Mouse (Mus musculus): Measurements from ENCODE around the gene Hps3. TPM values are rescaled to one million over a fixed set of nuclear protein-coding genes. Genes with fewer than 3 reads are reported as not detected.
"Not testable (repeated sequence)": the region's sequence is repeated elsewhere in the genome, so short reads cannot be mapped to it uniquely, and the experiment has no call there.

Gene Hps3
- polyA plus RNA-seq, 1 experiment, result 16.5 TPM

DNA sequence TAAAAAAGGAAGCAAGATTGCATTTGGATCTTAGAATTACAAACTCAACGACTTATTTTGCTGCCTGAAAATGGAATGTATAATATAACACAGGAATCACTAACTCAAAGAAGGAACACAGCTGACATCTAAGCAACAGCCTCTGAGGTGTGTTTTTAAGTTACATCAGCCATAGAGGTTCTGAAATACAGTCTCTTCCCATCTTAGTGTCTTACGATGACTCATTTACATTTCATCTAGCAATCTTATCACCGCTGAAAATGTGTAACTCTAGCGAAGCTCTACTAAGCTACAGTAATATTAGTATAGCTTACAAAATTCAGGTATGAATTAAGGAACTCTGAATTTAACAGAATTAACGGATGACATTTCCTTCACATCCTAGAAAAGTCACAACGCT lies 4.3 kb downstream of the Hps3 start:
- no peak overlapping the region for H3K4me3 ChIP-seq (ENCODE audit: insufficient read depth, low read length)
- TF ChIP-seq POLR2A (IDR thresholded peaks at IDR 0.05; ENCODE audit: low read depth, low read length) (no peak), CTCF (IDR thresholded peaks at IDR 0.05; ENCODE audit: borderline replicate concordance, insufficient read depth, low read length) (no peak)
- no peaks in the 10 kb centered on the region for H3K4me1 ChIP-seq (ENCODE audit: control insufficient read depth, insufficient read depth, low read length)
- H3K27ac ChIP-seq (ENCODE audit: insufficient read depth, low read length), result no peak overlapping the region

DNA sequence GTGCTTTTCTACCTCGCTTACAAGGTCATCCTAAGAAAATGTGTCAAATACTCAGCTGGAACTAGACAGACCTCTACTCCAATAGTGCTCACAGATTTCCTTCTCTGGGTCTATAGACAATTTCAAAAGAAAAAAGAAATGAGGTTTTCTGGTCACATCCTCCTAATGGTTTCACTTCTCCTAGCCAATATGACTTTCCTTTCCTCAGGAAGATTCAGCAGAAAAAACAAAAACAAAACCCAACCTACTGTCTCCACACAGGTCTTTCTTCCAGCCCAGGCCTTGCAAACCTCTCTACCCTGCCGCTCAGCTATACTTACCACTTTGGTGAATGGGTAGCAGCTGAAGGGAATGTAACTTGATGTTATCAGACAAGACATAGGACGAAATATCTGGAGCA lies 6.5 kb downstream of the Hps3 start:
- no peak for TF ChIP-seq CTCF (IDR thresholded peaks at IDR 0.05; ENCODE audit: borderline replicate concordance, insufficient read depth, low read length)
- no peak for TF ChIP-seq POLR2A (IDR thresholded peaks at IDR 0.05; ENCODE audit: low read depth, low read length)
- Histone ChIP-seq H3K4me3 (ENCODE audit: insufficient read depth, low read length) (no peak overlapping the region), H3K4me1 (ENCODE audit: control insufficient read depth, insufficient read depth, low read length) (no peaks in the 10 kb centered on the region), H3K27ac (ENCODE audit: insufficient read depth, low read length) (no peak overlapping the region)

DNA sequence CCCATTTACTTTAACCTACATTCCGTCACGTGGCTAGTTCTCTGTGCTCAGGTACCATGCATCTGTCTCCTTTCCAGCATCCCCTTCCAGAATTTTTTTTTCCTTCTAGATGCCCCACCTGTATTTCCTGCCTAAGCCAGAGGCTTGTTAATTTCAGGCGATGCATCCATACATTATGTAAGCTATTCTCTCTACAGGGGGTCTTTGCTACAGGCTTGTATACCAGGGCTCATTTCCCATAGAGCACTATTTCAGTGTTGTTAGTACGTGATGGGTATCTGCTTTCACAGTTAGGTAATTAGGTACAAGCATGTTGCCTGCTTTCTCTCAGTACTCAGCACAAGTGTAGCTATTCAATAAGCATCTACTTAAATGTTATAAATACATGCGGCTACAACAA lies 7.3 kb downstream of the Hps3 start:
- no peak for TF ChIP-seq POLR2A (IDR thresholded peaks at IDR 0.05; ENCODE audit: low read depth, low read length)
- TF ChIP-seq CTCF (IDR thresholded peaks at IDR 0.05; ENCODE audit: borderline replicate concordance, insufficient read depth, low read length), result no peak
- Histone ChIP-seq H3K4me1 (ENCODE audit: control insufficient read depth, insufficient read depth, low read length) (no peaks in the 10 kb centered on the region), H3K4me3 (ENCODE audit: insufficient read depth, low read length) (no peak overlapping the region), H3K27ac (ENCODE audit: insufficient read depth, low read length) (no peak overlapping the region)

DNA sequence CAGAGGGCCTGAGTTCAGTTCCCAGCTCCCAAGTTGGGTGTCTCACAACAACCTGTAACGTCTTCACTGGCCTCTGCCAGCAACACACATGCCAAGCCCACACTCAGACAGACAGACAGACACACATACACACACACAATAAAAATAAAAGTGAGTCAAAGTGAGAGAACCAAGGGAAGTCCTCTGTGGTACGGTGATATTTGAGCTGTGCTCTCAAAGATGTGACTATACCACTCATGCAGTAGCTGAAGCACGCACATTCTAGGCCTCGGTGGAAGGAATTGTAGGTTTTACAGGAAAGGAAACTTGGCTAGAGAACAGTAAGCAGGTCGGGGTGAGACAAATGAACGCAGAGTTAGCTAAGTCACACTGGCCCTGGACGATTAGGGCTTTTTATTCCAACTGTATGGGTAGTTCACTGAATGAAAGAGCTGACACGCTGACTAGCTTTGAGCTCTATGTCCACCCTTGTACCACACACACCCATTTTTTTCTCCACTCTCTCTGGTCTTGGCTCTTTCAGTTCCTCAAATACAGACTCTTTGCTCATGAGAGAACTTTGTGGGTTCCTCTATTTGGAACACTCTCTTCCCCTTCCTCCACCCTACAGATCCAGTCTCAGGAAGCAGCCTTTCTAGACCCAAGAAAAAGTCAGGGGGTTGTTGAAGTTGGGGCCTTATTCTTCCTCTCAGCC lies 8.0 kb downstream of the Hps3 start:
- TF ChIP-seq POLR2A (IDR thresholded peaks at IDR 0.05; ENCODE audit: low read depth, low read length), result no peak
- no peak for TF ChIP-seq CTCF (IDR thresholded peaks at IDR 0.05; ENCODE audit: borderline replicate concordance, insufficient read depth, low read length)
- no peak overlapping the region for H3K4me3 ChIP-seq (ENCODE audit: insufficient read depth, low read length)
- H3K4me1 ChIP-seq (ENCODE audit: control insufficient read depth, insufficient read depth, low read length), result no peaks in the 10 kb centered on the region
- no peak overlapping the region for H3K27ac ChIP-seq (ENCODE audit: insufficient read depth, low read length)

DNA sequence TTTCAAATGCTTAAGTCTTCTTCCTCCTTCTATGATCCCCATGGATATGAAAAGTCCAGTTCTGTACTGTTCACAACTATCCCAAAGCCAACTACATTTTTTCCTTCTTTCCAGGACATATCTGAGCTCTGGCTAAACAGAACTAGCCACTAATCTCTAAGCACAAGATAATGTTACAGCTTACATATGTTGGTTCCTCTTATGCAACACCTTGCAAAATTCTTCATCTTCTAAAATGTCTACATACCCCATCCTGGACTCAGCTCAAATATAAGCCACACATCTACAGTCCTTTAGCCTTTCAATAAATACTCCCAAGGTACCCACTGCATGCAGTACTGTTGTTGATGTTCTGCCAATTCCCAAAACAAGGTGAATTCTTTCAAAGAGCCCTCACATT lies 8.6 kb downstream of the Hps3 start:
- H3K4me3 ChIP-seq (ENCODE audit: insufficient read depth, low read length), result no peak overlapping the region
- no peak for TF ChIP-seq POLR2A (IDR thresholded peaks at IDR 0.05; ENCODE audit: low read depth, low read length)
- H3K27ac ChIP-seq (ENCODE audit: insufficient read depth, low read length), result no peak overlapping the region
- no peaks in the 10 kb centered on the region for H3K4me1 ChIP-seq (ENCODE audit: control insufficient read depth, insufficient read depth, low read length)

DNA sequence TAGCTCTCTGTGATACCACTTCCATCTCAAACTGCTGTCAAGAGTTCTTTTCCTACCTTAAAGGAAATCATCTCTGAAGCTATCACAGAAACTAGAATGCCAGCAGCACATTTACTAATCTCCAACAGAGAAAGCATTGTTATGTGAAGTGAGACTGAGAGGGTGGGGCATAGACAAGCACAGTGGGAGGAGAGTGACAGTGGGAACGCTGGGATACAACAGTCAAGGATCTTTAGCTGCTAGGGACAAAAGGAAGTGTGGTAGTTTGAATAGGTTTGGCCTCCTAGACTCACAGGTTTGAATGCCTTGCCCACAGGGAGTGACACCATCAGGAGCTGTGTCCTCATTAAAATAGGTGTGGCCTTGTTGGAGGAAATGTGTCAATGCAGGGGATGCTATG lies 11.3 kb downstream of the Hps3 start:
- no peak for TF ChIP-seq CTCF (IDR thresholded peaks at IDR 0.05; ENCODE audit: borderline replicate concordance, insufficient read depth, low read length)
- no peak for TF ChIP-seq POLR2A (IDR thresholded peaks at IDR 0.05; ENCODE audit: low read depth, low read length)
- H3K27ac ChIP-seq (ENCODE audit: insufficient read depth, low read length), result no peak overlapping the region
- H3K4me1 ChIP-seq (ENCODE audit: control insufficient read depth, insufficient read depth, low read length), result no peaks in the 10 kb centered on the region
- H3K4me3 ChIP-seq (ENCODE audit: insufficient read depth, low read length), result no peak overlapping the region

DNA sequence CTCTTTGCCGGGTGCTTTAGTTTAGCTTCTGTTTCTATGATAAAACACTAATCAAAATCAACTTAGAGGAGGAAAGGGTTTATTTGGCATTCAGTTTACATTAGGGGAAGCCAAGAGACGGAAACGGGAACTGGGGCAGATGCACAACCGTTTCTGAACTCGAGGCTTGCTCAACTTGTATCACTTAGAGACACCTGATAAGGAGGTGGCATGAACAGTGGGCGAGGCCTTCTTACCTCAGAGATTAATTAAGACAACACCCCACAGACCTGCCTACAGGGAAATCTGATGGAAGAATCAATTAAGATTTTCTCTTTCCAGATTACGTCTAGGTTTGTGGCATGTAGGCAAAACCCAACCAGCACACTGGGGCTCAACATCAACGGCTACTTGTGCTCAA lies 17.0 kb downstream of the Hps3 start:
- no peak for TF ChIP-seq CTCF (IDR thresholded peaks at IDR 0.05; ENCODE audit: borderline replicate concordance, insufficient read depth, low read length)
- TF ChIP-seq POLR2A (IDR thresholded peaks at IDR 0.05; ENCODE audit: low read depth, low read length), result no peak

DNA sequence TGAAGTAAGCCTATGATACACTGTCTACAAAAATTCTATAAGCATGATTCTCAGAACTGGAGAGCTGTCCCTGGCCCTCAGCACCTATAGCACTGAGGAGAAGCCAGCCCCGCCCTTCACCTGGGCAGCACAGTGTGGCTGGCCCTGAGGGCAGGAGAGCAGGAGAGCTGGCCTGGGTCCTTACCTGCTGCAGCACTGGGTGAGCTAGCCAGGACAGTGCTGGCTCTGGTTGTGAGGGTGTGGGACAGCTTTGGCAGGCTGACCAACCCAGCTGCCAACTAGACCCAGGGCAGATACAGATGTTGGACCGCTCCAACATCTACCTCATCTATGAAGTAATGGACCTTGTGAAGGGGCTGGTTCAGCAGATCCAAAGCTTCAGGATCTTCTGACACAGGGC lies 20.7 kb downstream of the Hps3 start:
- no peak overlapping the region for H3K27ac ChIP-seq (ENCODE audit: insufficient read depth, low read length)
- no peak for TF ChIP-seq POLR2A (IDR thresholded peaks at IDR 0.05; ENCODE audit: low read depth, low read length)
- TF ChIP-seq CTCF (IDR thresholded peaks at IDR 0.05; ENCODE audit: borderline replicate concordance, insufficient read depth, low read length), result no peak
- H3K4me3 ChIP-seq (ENCODE audit: insufficient read depth, low read length), result no peak overlapping the region

More for the DNA sequence above, 17.0 kb downstream of the Hps3 start:
- Histone ChIP-seq H3K4me1 (ENCODE audit: control insufficient read depth, insufficient read depth, low read length) (no peaks in the 10 kb centered on the region), H3K4me3 (ENCODE audit: insufficient read depth, low read length) (no peak overlapping the region), H3K27ac (ENCODE audit: insufficient read depth, low read length) (no peak overlapping the region)

DNA sequence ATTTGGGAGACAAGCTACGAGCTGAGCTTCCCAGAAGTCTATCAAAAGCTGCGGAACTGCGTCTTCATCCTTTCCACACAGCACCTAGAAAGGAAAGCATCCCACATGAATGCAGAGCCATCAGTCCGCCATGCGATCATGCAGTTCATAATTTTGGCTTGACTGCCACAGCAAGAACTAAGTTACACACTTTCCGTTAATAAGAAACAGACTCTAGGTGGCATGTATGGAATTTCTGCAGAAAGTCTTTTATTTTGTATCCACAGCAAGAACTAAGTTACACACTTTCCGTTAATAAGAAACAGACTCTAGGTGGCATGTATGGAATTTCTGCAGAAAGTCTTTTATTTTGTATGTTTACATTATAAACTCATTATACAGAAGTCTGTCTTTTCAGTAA lies 24.2 kb downstream of the Hps3 start:
- peak overlapping the region; percentile 91 for H3K27ac ChIP-seq (ENCODE audit: insufficient read depth, low read length)
- H3K4me1 ChIP-seq (ENCODE audit: control insufficient read depth, insufficient read depth, low read length), result not testable (repeated sequence)

More for the DNA sequence above, 20.7 kb downstream of the Hps3 start:
- peaks cover 8% of the 10 kb centered on the region for H3K4me1 ChIP-seq (ENCODE audit: control insufficient read depth, insufficient read depth, low read length)

DNA sequence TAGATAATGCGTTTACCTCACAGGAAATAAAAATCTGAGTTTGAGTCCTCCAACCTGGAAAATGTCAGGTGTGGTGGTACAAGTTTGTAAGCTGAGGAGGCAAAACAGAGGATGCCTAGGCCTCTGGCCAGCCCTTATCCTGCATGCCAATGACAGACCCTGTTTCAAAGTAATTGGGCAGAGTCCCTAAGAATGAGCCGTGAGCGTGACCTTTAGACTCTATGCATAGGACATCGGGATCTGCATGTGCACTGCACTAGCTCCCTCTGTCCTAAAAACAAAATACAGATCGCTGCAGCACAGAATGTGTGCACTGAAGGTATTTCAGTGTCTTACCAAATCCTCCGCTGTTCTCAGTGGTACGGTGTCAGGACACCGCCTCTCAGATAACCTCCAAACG lies 24.7 kb downstream of the Hps3 start:
- H3K4me1 ChIP-seq (ENCODE audit: control insufficient read depth, insufficient read depth, low read length), result peaks cover 8% of the 10 kb centered on the region
- TF ChIP-seq CTCF (IDR thresholded peaks at IDR 0.05; ENCODE audit: borderline replicate concordance, insufficient read depth, low read length) (no peak), POLR2A (IDR thresholded peaks at IDR 0.05; ENCODE audit: low read depth, low read length) (no peak)
- H3K4me3 ChIP-seq (ENCODE audit: insufficient read depth, low read length), result no peak overlapping the region
- H3K27ac ChIP-seq (ENCODE audit: insufficient read depth, low read length), result peak overlapping the region; percentile 81

More for the DNA sequence above, 24.2 kb downstream of the Hps3 start:
- not testable (repeated sequence) for H3K4me3 ChIP-seq (ENCODE audit: insufficient read depth, low read length)

DNA sequence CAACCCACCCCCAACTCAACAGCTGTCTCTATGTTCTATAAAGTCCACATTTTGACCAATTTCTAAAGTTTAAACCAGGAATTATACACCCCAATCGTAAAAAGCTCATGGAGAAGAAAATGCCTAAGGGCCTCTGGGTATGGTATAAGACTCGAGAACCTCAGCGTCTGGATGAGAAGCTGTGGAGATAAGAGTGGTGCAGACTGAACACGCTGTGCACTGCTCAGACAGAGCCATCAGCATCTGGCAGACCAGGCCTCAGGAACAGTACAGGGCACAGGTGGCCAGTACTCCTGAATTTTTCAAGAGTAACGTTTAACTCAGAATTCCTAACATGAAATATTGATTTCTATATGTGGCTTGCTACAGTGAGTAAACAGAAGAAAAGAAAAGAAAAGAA lies 27.4 kb downstream of the Hps3 start:
- TF ChIP-seq CTCF (IDR thresholded peaks at IDR 0.05; ENCODE audit: borderline replicate concordance, insufficient read depth, low read length), result no peak
- TF ChIP-seq POLR2A (IDR thresholded peaks at IDR 0.05; ENCODE audit: low read depth, low read length), result no peak
- peaks cover 8% of the 10 kb centered on the region for H3K4me1 ChIP-seq (ENCODE audit: control insufficient read depth, insufficient read depth, low read length)
- no peak overlapping the region for H3K4me3 ChIP-seq (ENCODE audit: insufficient read depth, low read length)
- H3K27ac ChIP-seq (ENCODE audit: insufficient read depth, low read length), result no peak overlapping the region

All from embryonic fibroblast, embryonic 13.5 days (primary cell).